Mouse (Mus musculus) heart, embryonic 16.5 days (tissue): ENCODE data around the gene Zfand2a. TPM values are rescaled to one million over a fixed set of nuclear protein-coding genes. Genes with fewer than 3 reads are reported as not detected.
A peak's percentile ranks its signal among the peaks of the same experiment; 100 is the strongest.

Experiments used
- ATAC-seq: fragments of 200-750 bp; cut with Nextera tagmentation; replicated peaks from 2 replicates; pipeline ENCODE4 v1.8.0; 2017; ENCODE audit warnings: moderate number of reproducible peaks; ENCODE audit not compliant: insufficient read depth, low FRiP score; ENCODE audit errors: extremely low read depth
- H3K27ac ChIP-seq: fragments of 300-500 bp; sonication (generic); 2 replicates; pipeline ENCODE4 v1.5.1; 2014; ENCODE audit warnings: mild to moderate bottlenecking, low read length, control low read depth, moderate library complexity
- H3K27me3 ChIP-seq: fragments of 300-500 bp; sonication (generic); 2 replicates; pipeline ENCODE4 v1.6.1; 2014; ENCODE audit warnings: low read length, mixed read lengths; ENCODE audit not compliant: control insufficient read depth, insufficient read depth
- H3K36me3 ChIP-seq: fragments of 300-500 bp; sonication (generic); 2 replicates; pipeline ENCODE4 v1.6.1; 2014; ENCODE audit not compliant: control insufficient read depth, insufficient read depth
- H3K4me1 ChIP-seq: fragments of 300-500 bp; sonication (generic); 2 replicates; pipeline ENCODE4 v1.6.1; 2014; ENCODE audit warnings: low read length, mixed read lengths; ENCODE audit not compliant: control insufficient read depth, insufficient read depth
- H3K4me2 ChIP-seq: fragments of 300-500 bp; sonication (generic); 2 replicates; pipeline ENCODE4 v1.6.1; 2014; ENCODE audit warnings: low read depth, mild to moderate bottlenecking, control low read depth, low read length
- H3K4me3 ChIP-seq: fragments of 300-500 bp; sonication (generic); 2 replicates; pipeline ENCODE4 v1.5.1; 2014; ENCODE audit warnings: mild to moderate bottlenecking, control low read depth, low read length
- H3K9ac ChIP-seq: fragments of 300-500 bp; sonication (generic); 2 replicates; pipeline ENCODE4 v1.6.1; 2014; ENCODE audit warnings: low read length, control low read depth
- H3K9me3 ChIP-seq: fragments of 300-500 bp; sonication (generic); replicated peaks from 2 replicates; pipeline ENCODE4 v1.6.1; 2016; ENCODE audit warnings: low read length; ENCODE audit not compliant: control insufficient read depth
- WGBS: fragments of 180-500 bp; shearing (Covaris S2); extraction: QIAGEN DNeasy Blood & Tissue Kit; methylation state at CpG from one replicate; pipeline ENCODE4 v1.1.7; 2014; 5-methylcytosine and 5-hydroxymethylcytosine counted together
- polyA plus RNA-seq: library from polyadenylated mRNA; unstranded; fragments of >200 nt; fragmentation: Nextera tagmentation; extraction: Ambion mirVana; gene quantifications from 2 replicates; pipeline ENCODE4 v1.2.1, GENCODE M21; 2015

Zfand2a gene
- polyA plus RNA-seq, 1 experiment from 2014 or later = 10.0 TPM

- Histone ChIP-seq H3K4me1 (peaks cover 16% of the 10 kb centered on the region), H3K27me3 (0 out of 2 replicates have a peak, but pooled peaks cover 2% of the 10 kb centered on the region), H3K9me3 (no peaks in the 10 kb centered on the region), H3K36me3 (no peaks in the 10 kb centered on the region), H3K9ac (no peak overlapping the region), H3K4me2 (no peak overlapping the region), H3K27ac (no peak overlapping the region), H3K4me3 (no peak overlapping the region)
- peak; percentile 37; the same call in 1 of the 2 replicates for ATAC-seq
- 23% methylated on average over 10 of the region's 12 CpGs for WGBS
Measured at GRCm38 (mm10) chr5:139429818-139430341, 54.5 kb downstream of the Zfand2a start.

- Histone ChIP-seq H3K4me2 (no peak overlapping the region), H3K9me3 (no peaks in the 10 kb centered on the region), H3K9ac (peak overlapping the region; percentile 18; the same call in 1 of the 2 replicates), H3K27ac (no peak overlapping the region), H3K4me3 (no peak overlapping the region), H3K4me1 (peaks cover 22% of the 10 kb centered on the region), H3K27me3 (peaks cover 10% of the 10 kb centered on the region; the same call in 1 of the 2 replicates), H3K36me3 (no peaks in the 10 kb centered on the region)
- 35% methylated on average over 9 of the region's 9 CpGs for WGBS
- ATAC-seq = peak; percentile 69
Measured at GRCm38 (mm10) chr5:139427989-139428388, 56.4 kb downstream of the Zfand2a start.

DNA sequence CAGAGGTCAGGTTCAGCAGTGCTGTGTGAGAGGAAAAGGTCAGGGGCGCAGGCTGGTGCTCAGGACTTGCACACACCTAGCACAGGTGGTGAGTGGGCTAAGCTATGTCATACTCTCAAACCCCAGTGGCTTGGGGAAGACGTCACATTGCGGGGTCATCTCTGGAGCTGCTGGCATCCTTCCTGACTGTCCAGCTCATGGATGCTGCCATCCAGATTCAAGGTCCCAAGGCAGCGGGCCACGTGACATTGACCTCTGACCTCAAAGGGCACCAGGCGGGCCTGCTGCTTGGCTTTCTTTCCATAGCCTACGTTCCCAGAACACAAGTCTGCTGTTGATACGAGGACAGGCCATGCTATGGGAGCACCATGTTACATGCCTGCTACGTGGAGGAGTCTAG lies 57.3 kb downstream of the Zfand2a start:
- no peak for ATAC-seq
- Histone ChIP-seq H3K27ac (no peak overlapping the region), H3K4me3 (no peak overlapping the region), H3K4me2 (no peak overlapping the region), H3K27me3 (peaks cover 10% of the 10 kb centered on the region; the same call in 1 of the 2 replicates), H3K9ac (no peak overlapping the region), H3K36me3 (no peaks in the 10 kb centered on the region), H3K4me1 (peaks cover 27% of the 10 kb centered on the region), H3K9me3 (no peaks in the 10 kb centered on the region)
- WGBS = 87% methylated on average over 9 of the region's 9 CpGs

DNA sequence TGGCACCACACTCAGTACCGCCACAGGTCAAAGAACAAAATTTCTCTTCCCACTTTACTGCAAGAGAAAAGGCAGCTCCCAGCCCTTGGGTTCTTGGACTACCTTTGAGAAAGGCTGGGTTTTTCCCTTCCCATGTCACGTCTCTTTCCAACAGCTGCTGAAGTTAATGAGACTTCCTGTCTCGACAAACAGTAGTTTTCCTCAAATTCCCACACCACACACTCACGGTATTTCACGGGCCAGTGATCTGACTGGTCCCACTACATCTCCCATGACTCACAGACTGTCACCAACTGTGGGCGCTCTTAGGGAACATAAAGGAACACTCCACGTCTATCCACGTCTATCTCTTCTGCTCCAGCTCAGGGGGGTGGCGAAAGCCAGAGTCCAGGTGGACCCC lies 59.2 kb downstream of the Zfand2a start:
- WGBS = 65% methylated on average over 9 of the region's 9 CpGs
- Histone ChIP-seq H3K4me2 (no peak overlapping the region), H3K4me1 (peaks cover 26% of the 10 kb centered on the region), H3K27me3 (peaks cover 8% of the 10 kb centered on the region; the same call in 1 of the 2 replicates), H3K27ac (no peak overlapping the region), H3K4me3 (no peak overlapping the region), H3K9me3 (no peaks in the 10 kb centered on the region), H3K36me3 (no peaks in the 10 kb centered on the region), H3K9ac (no peak overlapping the region)
- ATAC-seq = no peak

GRCm38 (mm10) chr5:139423026-139423865 lies 61.1 kb downstream of the Zfand2a start, which contains the start of gene Gper1:
Gene Gper1 (plus strand): TSS chr5:139423151.
- Histone ChIP-seq H3K4me2 (peak within 1 kb of the TSS; percentile 48), H3K9ac (peak within 1 kb of the TSS; percentile 49), H3K4me3 (peak within 1 kb of the TSS; percentile 39), H3K9me3 (no peaks in the 10 kb centered on the region), H3K4me1 (peaks cover 30% of the 10 kb centered on the region), H3K27me3 (peaks cover 8% of the 10 kb centered on the region; the same call in 1 of the 2 replicates), H3K36me3 (no peaks in the 10 kb centered on the region), H3K27ac (no peak within 1 kb of the TSS; the same call in 1 of the 2 replicates)
- ATAC-seq = 0 out of 2 replicates have a peak, but pooled peaks have one; percentile 24
- 47% methylated on average over 21 of the region's 21 CpGs for WGBS

Other genes starting within 250 kb of the Zfand2a start
- 141 and 145 TPM in 2 replicates for gene Get4, start 232.2 kb downstream of the Zfand2a start, polyA plus RNA-seq
- gene Adap1, start 158.9 kb downstream of the Zfand2a start, polyA plus RNA-seq = 0.59 and 1.6 TPM in 2 replicates
- 75.7 and 75.8 TPM in 2 replicates for gene Cox19, start 133.1 kb downstream of the Zfand2a start, polyA plus RNA-seq
- not detected in 2 replicates for gene Cyp2w1, start 131.9 kb downstream of the Zfand2a start, polyA plus RNA-seq
- 17.1 and 17.2 TPM in 2 replicates for gene Gpr146, start 106.9 kb downstream of the Zfand2a start, polyA plus RNA-seq
- gene C130050O18Rik, start 79.3 kb downstream of the Zfand2a start, polyA plus RNA-seq = 0.43 and 0.66 TPM in 2 replicates
- 3.0 and 4.0 TPM in 2 replicates for gene Gper1, start 61.4 kb downstream of the Zfand2a start, polyA plus RNA-seq
- gene 3110082I17Rik, start 24.0 kb downstream of the Zfand2a start, polyA plus RNA-seq = 17.2 and 20.1 TPM in 2 replicates
- not detected in 2 replicates for gene Uncx, start 58.9 kb upstream of the Zfand2a start, polyA plus RNA-seq